Mouse (Mus musculus): ENCODE measurements around the gene Rtkn2. TPM values are rescaled to one million over a fixed set of nuclear protein-coding genes. Genes with fewer than 3 reads are reported as not detected.

The Rtkn2 gene
- polyA plus RNA-seq, 1 experiment from 2014 or later, result 11.2 TPM

DNA sequence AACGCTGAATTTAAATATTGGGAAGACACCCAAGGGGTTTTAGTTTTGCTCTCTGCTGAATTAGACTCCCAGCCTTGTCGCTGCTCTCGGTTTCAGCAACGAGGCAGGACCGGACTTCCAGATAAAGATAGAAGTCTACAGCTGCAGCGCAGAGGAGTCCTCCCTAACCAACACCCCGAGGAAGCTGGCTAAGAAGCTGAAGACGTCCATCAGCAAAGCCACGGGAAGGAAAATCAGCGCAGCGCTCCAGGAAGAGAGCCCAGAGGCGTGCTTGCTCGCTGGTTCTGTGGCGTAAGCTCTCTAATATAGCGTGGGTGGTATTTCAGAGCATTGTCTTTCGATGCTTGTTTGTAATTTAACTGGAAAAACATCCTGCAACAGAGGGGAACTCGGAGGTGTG lies 26.0 kb downstream of the Rtkn2 start:
- no peaks in the 10 kb centered on the region for H3K4me1 ChIP-seq (ENCODE audit: control insufficient read depth, insufficient read depth, low read length)
- H3K9me3 ChIP-seq (replicated peaks; ENCODE audit: control insufficient read depth, low read length), result no peaks in the 10 kb centered on the region
- no peaks in the 10 kb centered on the region for H3K27me3 ChIP-seq (replicated peaks; ENCODE audit: control insufficient read depth, insufficient read depth, low read length)
- H3K27ac ChIP-seq (ENCODE audit: low read depth, low read length), result no peak overlapping the region
- DNase-seq (ENCODE audit: low spot score), result no peak
- 91% methylated on average over 17 of the region's 17 CpGs for whole genome bisulfite sequencing
- H3K4me2 ChIP-seq (ENCODE audit: low read length), result no peak overlapping the region
- no peak overlapping the region for H3K4me3 ChIP-seq (ENCODE audit: low read depth, low read length)
- peaks cover 9% of the 10 kb centered on the region for H3K36me3 ChIP-seq (ENCODE audit: control insufficient read depth, insufficient read depth, low read length)
- ATAC-seq, result no peak
- no peak overlapping the region for H3K9ac ChIP-seq (ENCODE audit: low read length)

DNA sequence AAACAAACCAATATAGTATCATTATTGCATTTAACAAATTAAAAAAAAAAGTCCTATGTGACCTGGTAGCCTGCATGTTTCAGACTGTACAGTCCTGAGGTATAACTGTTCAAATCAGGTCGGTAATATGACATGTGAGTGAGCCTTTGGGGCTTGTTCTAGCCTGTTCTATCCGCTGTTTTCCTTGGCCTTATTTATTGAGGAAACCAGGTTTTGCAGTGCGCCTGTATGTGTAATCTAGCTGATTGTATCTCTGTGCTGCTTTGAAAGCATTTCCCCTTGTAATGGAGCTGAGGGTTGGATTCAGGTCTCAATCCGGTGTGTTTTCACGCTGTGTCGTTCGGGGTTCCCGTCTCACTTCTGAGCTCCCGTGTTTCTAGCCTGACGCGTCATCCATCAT lies 27.1 kb downstream of the Rtkn2 start:
- ATAC-seq, result no peak
- no peak overlapping the region for H3K9ac ChIP-seq (ENCODE audit: low read length)
- no peak overlapping the region for H3K4me3 ChIP-seq (ENCODE audit: low read depth, low read length)

DNA sequence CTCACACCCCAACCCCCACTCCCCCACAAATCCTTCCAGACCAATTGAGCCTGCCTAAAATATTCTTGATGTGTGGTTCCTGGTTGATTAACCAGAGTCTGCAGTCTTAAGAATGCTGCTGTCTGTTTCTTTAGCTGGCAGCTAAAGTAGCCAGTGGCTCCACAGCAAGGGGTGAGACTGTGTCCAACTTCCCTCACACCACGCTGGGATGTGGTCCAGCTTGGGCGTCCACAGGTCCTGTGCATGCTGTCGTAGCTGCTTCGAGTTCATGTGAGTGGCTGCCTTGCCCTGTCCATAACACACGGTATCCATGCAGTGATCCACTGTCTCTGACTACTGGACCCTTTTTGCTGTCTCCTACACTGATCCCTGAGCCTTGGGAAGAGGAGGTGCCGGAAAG lies 27.7 kb downstream of the Rtkn2 start:
- H3K4me3 ChIP-seq (ENCODE audit: low read depth, low read length), result no peak overlapping the region

More for the DNA sequence above, 27.1 kb downstream of the Rtkn2 start:
- Histone ChIP-seq H3K4me1 (ENCODE audit: control insufficient read depth, insufficient read depth, low read length) (no peaks in the 10 kb centered on the region), H3K4me2 (ENCODE audit: low read length) (no peak overlapping the region), H3K9me3 (replicated peaks; ENCODE audit: control insufficient read depth, low read length) (no peaks in the 10 kb centered on the region), H3K27ac (ENCODE audit: low read depth, low read length) (no peak overlapping the region), H3K36me3 (ENCODE audit: control insufficient read depth, insufficient read depth, low read length) (peaks cover 13% of the 10 kb centered on the region), H3K27me3 (replicated peaks; ENCODE audit: control insufficient read depth, insufficient read depth, low read length) (no peaks in the 10 kb centered on the region)
- DNase-seq (ENCODE audit: low spot score), result no peak
- 93% methylated on average over 11 of the region's 11 CpGs for WGBS

DNA sequence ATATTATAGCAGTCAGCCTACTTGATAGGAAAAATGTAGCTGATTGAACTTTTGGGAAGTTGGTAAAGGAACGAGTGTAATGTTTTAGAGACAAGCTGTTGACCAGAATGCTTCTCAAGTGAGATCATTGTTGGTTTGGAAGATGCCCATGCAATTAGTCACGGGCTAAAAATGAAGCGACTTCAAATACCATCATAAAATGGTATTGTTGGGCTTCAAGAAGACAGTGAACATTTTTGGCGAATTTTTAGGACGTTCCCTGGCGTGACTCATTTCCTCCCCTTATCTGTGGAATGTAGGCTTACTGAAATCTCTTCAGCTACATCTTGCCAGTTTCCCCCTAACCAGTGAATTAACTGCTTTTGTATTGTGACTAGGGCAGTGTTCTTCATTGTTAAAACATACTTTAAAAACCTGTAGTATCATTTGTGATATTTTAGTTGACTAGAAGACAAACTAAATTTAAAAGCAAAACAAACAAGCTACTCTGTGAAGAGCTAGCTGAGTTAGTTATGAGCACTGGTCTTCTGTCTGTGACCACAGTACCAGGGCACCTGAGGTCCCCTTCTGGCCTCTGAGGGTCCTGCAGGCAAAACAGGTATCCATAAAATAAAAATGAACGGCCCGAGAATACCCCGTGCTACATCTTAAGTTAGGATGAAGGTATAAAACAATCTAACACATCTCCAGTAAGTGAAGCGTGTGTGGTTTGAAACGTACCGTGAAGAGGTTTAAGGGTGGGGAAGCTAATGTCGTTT lies 29.0 kb downstream of the Rtkn2 start:
- Histone ChIP-seq H3K27me3 (replicated peaks; ENCODE audit: control insufficient read depth, insufficient read depth, low read length) (no peaks in the 10 kb centered on the region), H3K27ac (ENCODE audit: low read depth, low read length) (no peak overlapping the region), H3K9ac (ENCODE audit: low read length) (no peak overlapping the region), H3K4me3 (ENCODE audit: low read depth, low read length) (no peak overlapping the region), H3K4me2 (ENCODE audit: low read length) (no peak overlapping the region), H3K9me3 (replicated peaks; ENCODE audit: control insufficient read depth, low read length) (no peaks in the 10 kb centered on the region), H3K36me3 (ENCODE audit: control insufficient read depth, insufficient read depth, low read length) (peaks cover 15% of the 10 kb centered on the region), H3K4me1 (ENCODE audit: control insufficient read depth, insufficient read depth, low read length) (no peaks in the 10 kb centered on the region)
- WGBS, result 93% methylated on average over 13 of the region's 13 CpGs
- ATAC-seq, result no peak
- DNase-seq (ENCODE audit: low spot score), result no peak

More for the DNA sequence above, 27.7 kb downstream of the Rtkn2 start:
- H3K4me1 ChIP-seq (ENCODE audit: control insufficient read depth, insufficient read depth, low read length), result no peaks in the 10 kb centered on the region
- WGBS, result 97% methylated on average over 6 of the region's 6 CpGs
- H3K27ac ChIP-seq (ENCODE audit: low read depth, low read length), result no peak overlapping the region
- H3K4me2 ChIP-seq (ENCODE audit: low read length), result no peak overlapping the region
- no peaks in the 10 kb centered on the region for H3K27me3 ChIP-seq (replicated peaks; ENCODE audit: control insufficient read depth, insufficient read depth, low read length)
- H3K9ac ChIP-seq (ENCODE audit: low read length), result no peak overlapping the region
- no peak for ATAC-seq
- no peak for DNase-seq (ENCODE audit: low spot score)
- H3K9me3 ChIP-seq (replicated peaks; ENCODE audit: control insufficient read depth, low read length), result no peaks in the 10 kb centered on the region
- peaks cover 13% of the 10 kb centered on the region for H3K36me3 ChIP-seq (ENCODE audit: control insufficient read depth, insufficient read depth, low read length)

DNA sequence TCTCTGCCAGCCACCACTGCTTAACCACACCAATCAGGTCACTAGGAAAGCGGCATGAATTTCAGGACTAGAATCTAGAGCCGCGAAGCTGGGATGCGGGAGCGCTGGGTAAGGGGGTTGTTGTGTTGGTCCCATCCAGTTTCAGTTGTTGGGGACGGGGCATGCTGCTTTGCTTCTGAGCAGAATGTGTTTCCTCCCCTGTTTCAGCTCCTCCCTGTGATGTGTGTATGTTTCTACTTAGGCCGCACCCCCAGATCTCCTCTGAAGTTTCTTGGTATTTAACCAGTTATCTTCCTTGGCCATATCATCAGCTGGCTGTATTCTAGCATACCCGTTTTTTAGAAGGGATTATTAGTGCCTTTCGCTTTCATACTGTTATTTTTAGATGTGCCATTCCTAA lies 29.9 kb downstream of the Rtkn2 start:
- ATAC-seq, result no peak
- Histone ChIP-seq H3K4me2 (ENCODE audit: low read length) (no peak overlapping the region), H3K4me3 (ENCODE audit: low read depth, low read length) (no peak overlapping the region), H3K4me1 (ENCODE audit: control insufficient read depth, insufficient read depth, low read length) (no peaks in the 10 kb centered on the region), H3K9me3 (replicated peaks; ENCODE audit: control insufficient read depth, low read length) (no peaks in the 10 kb centered on the region), H3K36me3 (ENCODE audit: control insufficient read depth, insufficient read depth, low read length) (peaks cover 15% of the 10 kb centered on the region), H3K27ac (ENCODE audit: low read depth, low read length) (no peak overlapping the region), H3K27me3 (replicated peaks; ENCODE audit: control insufficient read depth, insufficient read depth, low read length) (no peaks in the 10 kb centered on the region), H3K9ac (ENCODE audit: low read length) (no peak overlapping the region)
- 95% methylated on average over 9 of the region's 9 CpGs for WGBS
- no peak for DNase-seq (ENCODE audit: low spot score)

DNA sequence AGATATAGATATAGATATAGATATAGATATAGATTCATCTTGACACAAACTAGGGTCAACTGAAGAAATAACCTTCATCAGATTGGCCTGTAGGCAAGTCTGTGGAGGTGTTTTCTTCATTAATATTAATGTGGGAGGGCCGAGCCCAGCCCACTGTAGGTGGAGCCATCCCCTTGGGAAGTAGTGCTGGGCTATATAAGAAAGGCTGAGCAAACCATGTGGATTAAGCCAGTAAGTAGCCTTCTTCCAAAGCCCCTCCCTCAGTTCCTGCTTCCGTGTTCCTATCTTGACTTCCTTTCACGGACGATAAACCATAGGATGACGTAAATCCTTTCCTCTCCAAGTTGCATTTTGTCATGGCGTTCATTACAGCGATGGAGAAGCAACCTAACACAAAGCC lies 30.5 kb downstream of the Rtkn2 start:
- H3K9me3 ChIP-seq (replicated peaks; ENCODE audit: control insufficient read depth, low read length), result no peaks in the 10 kb centered on the region
- no peak overlapping the region for H3K9ac ChIP-seq (ENCODE audit: low read length)
- peaks cover 15% of the 10 kb centered on the region for H3K36me3 ChIP-seq (ENCODE audit: control insufficient read depth, insufficient read depth, low read length)
- no peak overlapping the region for H3K27ac ChIP-seq (ENCODE audit: low read depth, low read length)
- no peaks in the 10 kb centered on the region for H3K4me1 ChIP-seq (ENCODE audit: control insufficient read depth, insufficient read depth, low read length)
- DNase-seq (ENCODE audit: low spot score), result no peak
- H3K27me3 ChIP-seq (replicated peaks; ENCODE audit: control insufficient read depth, insufficient read depth, low read length), result no peaks in the 10 kb centered on the region
- WGBS, result 98% methylated on average over 7 of the region's 7 CpGs
- H3K4me3 ChIP-seq (ENCODE audit: low read depth, low read length), result no peak overlapping the region
- no peak for ATAC-seq
- H3K4me2 ChIP-seq (ENCODE audit: low read length), result no peak overlapping the region

DNA sequence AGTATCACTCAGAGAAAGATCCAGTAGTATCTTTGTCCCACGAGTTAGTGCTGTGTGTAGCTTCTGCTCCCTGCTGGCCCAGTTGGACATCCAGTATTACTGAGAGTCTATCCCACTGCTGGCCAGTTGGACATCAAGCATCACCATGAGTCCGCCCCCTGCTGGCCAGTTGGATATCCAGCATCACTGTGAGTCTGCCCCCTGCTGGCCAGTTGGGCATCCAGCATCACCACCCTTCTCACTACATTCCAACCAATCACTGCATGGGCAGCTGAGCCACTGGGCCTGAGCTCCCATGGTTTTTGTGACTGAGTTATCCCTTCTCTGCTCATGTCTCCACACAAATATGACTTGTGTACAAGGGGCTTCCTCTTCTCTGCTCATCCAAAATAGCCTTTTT lies 33.8 kb downstream of the Rtkn2 start:
- H3K27ac ChIP-seq (ENCODE audit: low read depth, low read length), result no peak overlapping the region
- no peaks in the 10 kb centered on the region for H3K9me3 ChIP-seq (replicated peaks; ENCODE audit: control insufficient read depth, low read length)
- ATAC-seq (no peak), DNase-seq (ENCODE audit: low spot score) (no peak)
- 80% methylated on average over 2 of the region's 2 CpGs for WGBS
- H3K4me1 ChIP-seq (ENCODE audit: control insufficient read depth, insufficient read depth, low read length), result no peaks in the 10 kb centered on the region
- H3K9ac ChIP-seq (ENCODE audit: low read length), result no peak overlapping the region
- no peaks in the 10 kb centered on the region for H3K27me3 ChIP-seq (replicated peaks; ENCODE audit: control insufficient read depth, insufficient read depth, low read length)
- peaks cover 6% of the 10 kb centered on the region; the same call in 1 of the 2 replicates for H3K36me3 ChIP-seq (ENCODE audit: control insufficient read depth, insufficient read depth, low read length)
- no peak overlapping the region for H3K4me2 ChIP-seq (ENCODE audit: low read length)
- H3K4me3 ChIP-seq (ENCODE audit: low read depth, low read length), result no peak overlapping the region

DNA sequence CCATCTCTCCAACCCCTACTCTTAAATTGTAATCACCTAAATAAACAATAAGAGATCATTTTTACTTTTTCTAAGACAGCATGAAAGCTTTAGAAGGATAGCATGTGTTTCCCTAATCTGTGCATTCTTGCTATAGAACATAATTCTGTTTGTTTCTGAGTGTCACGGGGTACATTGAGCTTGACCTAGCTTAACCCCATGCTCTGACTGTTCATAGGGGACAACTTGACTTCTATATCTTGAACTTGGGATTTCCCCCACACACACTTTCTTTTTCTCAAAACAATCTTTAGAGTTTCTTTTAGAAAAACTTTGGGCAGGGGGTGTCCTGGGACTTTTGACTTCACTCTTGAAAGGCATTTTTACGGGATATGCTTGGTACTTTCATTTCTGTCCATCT lies 41.4 kb downstream of the Rtkn2 start:
- H3K9me3 ChIP-seq (replicated peaks; ENCODE audit: control insufficient read depth, low read length), result peaks cover 8% of the 10 kb centered on the region; the same call in 1 of the 2 replicates
- no peak overlapping the region for H3K4me2 ChIP-seq (ENCODE audit: low read length)
- H3K9ac ChIP-seq (ENCODE audit: low read length), result no peak overlapping the region
- 0 out of 2 replicates have a peak, but pooled peaks cover 2% of the 10 kb centered on the region for H3K4me1 ChIP-seq (ENCODE audit: control insufficient read depth, insufficient read depth, low read length)
- ATAC-seq (no peak), DNase-seq (ENCODE audit: low spot score) (no peak)
- 95% methylated on average over 2 of the region's 2 CpGs for WGBS
- no peak overlapping the region for H3K27ac ChIP-seq (ENCODE audit: low read depth, low read length)
- H3K4me3 ChIP-seq (ENCODE audit: low read depth, low read length), result no peak overlapping the region
- peaks cover 11% of the 10 kb centered on the region; the same call in 1 of the 2 replicates for H3K36me3 ChIP-seq (ENCODE audit: control insufficient read depth, insufficient read depth, low read length)
- no peaks in the 10 kb centered on the region for H3K27me3 ChIP-seq (replicated peaks; ENCODE audit: control insufficient read depth, insufficient read depth, low read length)

DNA sequence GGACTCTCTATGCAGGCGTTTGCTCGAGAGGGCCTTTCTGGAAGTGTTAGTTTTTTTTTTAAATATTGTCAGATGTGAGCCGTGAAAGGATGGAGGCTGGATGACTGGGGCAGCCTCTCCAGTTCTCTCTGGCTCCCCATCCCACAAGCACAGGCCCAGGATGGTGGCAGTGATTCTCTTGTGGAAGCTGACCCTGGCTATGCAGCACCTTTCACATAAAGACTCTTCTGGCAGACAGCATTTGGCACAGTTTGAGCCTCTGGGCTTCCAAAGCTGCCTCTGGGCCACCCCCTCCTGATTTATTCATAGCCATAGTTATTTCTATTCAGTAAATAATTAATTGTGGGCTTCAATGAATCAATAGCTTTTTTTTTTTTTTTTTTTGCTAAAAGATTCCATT lies 46.3 kb downstream of the Rtkn2 start:
- H3K4me2 ChIP-seq (ENCODE audit: low read length), result no peak overlapping the region
- H3K9ac ChIP-seq (ENCODE audit: low read length), result no peak overlapping the region
- peak; percentile 33 for DNase-seq (ENCODE audit: low spot score)
- H3K36me3 ChIP-seq (ENCODE audit: control insufficient read depth, insufficient read depth, low read length), result peaks cover 8% of the 10 kb centered on the region; the same call in 1 of the 2 replicates
- ATAC-seq, result peak; percentile 32; the same call in 1 of the 2 replicates
- no peaks in the 10 kb centered on the region for H3K9me3 ChIP-seq (replicated peaks; ENCODE audit: control insufficient read depth, low read length)
- H3K27me3 ChIP-seq (replicated peaks; ENCODE audit: control insufficient read depth, insufficient read depth, low read length), result no peaks in the 10 kb centered on the region
- H3K27ac ChIP-seq (ENCODE audit: low read depth, low read length), result no peak overlapping the region
- no peak overlapping the region for H3K4me3 ChIP-seq (ENCODE audit: low read depth, low read length)
- WGBS, result 67% methylated on average over 3 of the region's 3 CpGs
- 0 out of 2 replicates have a peak, but pooled peaks cover 2% of the 10 kb centered on the region for H3K4me1 ChIP-seq (ENCODE audit: control insufficient read depth, insufficient read depth, low read length)
